Mouse (Mus musculus) gastrocnemius, postnatal 10 days (tissue): ENCODE data around the gene Gm45062. TPM values are rescaled to one million over a fixed set of nuclear protein-coding genes. Genes with fewer than 3 reads are reported as not detected.

Source experiments
- DNase-seq: peaks from one replicate; pipeline ENCODE4 v3.0.0; 2021; ENCODE audit warnings: mixed read lengths
- total RNA-seq, 2 experiments: library from RNA; stranded (reverse); gene quantifications; 2 replicates each; pipeline ENCODE4 v1.2.3; 2021

Gene Gm45062
- total RNA-seq, 2 experiments from 2014 or later = not detected

- no peak for DNase-seq
Measured at GRCm38 (mm10) chr6:8474316-8474715, 215.1 kb downstream of the Gm45062 start.

- no peak for DNase-seq
Measured at GRCm38 (mm10) chr6:8474820-8475219, 215.6 kb downstream of the Gm45062 start.

DNA sequence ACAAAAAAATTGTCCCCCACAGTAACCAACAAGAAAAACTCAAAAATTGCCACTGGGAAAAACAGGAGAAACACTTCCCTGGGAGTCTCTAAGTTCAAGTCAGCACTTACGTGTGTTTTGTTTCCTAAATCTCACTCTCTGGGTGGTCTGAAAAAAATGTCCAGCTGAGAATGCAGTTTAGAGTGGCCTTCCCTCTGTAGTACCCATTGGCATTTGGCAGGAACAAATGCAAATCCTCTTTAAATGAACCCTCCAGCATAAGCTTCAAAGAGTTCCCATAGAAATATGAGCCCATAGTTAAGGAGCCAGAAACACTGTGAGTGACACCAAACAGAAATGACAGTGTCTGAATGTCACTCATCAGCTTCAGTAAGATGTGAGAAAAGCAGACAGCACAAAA lies 219.9 kb downstream of the Gm45062 start:
- no peak for DNase-seq

DNA sequence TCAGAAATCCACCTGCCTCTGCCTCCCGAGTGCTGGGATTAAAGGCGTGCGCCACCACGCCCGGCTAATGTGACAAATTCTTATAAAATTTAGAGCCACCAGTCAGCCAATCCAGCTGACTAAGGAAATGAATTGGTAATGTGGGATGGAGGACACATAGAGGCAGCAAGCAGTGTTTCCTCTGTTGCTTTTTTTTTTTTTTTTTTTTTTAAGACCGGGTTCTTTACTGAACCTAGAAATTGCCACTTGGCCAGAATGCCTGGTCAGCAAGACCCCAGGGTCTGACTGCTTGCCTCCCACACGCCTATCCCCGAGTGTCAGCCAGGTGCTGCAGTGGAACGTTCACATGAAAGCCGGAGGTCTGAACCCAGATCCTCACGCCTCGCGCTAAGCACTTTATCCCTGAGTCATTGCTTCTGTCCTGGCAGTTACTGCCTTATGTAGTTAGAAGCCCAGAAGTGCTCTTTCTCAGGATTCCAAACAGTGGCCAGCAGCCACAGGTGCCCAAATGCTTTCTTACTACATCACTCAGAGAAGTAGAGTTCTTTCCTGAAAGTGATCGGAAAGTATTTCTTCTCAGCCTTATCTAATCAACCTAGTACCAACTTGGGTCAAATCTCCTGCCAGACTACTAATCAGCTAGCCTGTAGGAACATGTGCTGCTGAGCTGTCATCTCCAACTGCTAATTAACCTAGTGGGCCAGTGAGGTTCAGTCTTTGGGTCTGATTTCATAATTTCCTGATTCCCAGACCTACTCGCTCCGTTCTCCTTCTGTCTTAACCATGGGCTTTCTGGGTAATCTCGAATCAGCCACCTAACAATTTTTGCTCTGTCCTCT lies 225.4 kb downstream of the Gm45062 start:
- DNase-seq = no peak

DNA sequence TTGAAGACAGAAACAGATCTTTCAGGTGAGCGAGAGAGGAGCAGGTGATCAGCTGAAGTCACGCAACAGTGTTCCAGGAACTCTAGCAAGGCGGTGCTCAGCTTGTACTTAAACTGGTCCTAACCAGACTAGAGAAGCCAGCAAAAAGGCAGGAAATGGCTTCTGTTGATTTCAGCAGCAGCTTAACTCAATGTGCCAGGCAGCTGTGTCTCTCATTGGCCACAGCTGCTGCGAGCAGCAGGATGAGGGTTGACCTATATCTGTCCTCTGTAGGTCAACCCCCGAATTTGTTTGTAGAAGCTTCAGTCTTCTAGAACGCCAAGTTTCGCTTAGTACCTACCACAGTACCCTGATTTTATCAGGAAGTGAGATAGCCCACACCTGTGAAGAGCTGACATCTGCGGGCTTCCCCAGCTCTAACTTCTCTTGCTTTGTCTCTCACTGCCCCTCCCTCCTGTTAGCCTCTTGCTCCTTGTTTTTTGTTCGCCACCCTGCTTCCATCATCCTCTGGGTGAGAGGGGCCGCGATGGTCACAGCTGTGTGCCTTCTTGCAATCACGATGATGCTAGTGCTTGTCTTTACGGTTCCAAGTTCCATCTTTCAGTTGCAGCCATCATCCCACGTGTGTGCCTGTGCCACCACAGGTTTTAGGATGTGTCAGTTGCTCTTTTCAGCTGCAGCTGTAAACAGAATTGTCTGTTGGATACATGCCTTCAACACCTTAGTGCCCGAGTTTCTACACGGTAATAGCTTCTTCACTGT lies 226.3 kb downstream of the Gm45062 start:
- no peak for DNase-seq

- DNase-seq = no peak
Measured at GRCm38 (mm10) chr6:8486391-8487043, 227.3 kb downstream of the Gm45062 start.

DNA sequence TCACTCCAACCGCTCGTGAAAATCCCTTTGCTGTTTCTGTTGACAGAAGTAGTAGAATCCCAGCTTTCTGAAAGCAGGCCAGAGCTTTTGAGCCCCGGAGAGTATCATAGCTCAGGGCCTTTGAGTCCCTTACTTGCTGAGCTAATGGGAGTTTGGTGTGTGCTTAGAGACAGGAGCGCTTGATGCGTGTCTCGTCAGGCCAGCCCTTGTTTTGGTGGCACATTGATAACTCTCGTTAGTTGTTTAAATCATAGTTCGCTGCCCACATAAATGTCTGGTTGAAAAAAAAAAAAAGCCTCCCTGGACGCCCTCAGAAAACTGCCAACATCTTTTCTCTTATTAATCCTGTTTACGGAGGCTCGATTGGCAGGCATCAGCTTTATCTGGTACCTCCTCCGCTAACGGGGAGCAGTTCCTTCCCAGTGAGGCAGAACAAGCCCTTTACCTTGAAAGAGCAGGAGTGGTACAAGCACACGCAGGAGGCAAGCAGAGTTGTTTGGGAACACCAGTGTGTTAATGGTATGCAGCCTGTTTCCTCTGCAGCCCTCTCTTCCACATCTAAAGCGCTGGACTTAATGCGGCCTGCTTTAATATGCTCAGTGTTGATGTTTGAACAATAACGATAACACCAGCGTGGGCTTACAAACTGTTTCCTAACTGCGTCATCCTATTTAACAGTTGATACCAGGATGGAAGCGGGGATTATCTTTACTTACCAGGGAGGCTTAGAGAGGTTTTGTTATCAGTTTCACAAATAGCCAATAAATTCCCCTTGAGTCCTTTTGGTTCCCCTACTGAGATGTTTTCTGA lies 228.0 kb downstream of the Gm45062 start:
- no peak for DNase-seq

GRCm38 (mm10) chr6:8488249-8488648 lies 229.0 kb downstream of the Gm45062 start:
- no peak for DNase-seq

GRCm38 (mm10) chr6:8489266-8489665 lies 230.0 kb downstream of the Gm45062 start:
- no peak for DNase-seq

- no peak for DNase-seq
Measured at GRCm38 (mm10) chr6:8489938-8490585, 230.8 kb downstream of the Gm45062 start.

DNA sequence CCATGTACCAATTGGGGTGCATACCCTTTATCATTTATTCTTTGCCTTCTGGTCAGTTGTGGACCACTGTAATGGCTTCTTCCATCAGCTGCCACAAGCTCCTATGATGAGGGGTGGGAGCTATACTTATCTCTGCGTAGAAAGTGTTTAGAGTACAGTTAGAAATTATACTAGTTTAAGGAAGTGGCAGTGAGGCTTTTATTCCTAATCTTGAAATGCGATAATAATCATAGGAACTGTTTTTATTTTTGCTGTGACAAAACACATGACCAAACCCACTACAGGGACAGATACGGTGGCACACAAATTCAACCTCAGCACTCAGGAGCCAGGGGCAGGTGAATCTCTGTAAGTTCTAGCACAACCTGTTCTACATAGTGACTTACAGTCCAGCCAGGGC lies 233.0 kb downstream of the Gm45062 start:
- no peak for DNase-seq

DNA sequence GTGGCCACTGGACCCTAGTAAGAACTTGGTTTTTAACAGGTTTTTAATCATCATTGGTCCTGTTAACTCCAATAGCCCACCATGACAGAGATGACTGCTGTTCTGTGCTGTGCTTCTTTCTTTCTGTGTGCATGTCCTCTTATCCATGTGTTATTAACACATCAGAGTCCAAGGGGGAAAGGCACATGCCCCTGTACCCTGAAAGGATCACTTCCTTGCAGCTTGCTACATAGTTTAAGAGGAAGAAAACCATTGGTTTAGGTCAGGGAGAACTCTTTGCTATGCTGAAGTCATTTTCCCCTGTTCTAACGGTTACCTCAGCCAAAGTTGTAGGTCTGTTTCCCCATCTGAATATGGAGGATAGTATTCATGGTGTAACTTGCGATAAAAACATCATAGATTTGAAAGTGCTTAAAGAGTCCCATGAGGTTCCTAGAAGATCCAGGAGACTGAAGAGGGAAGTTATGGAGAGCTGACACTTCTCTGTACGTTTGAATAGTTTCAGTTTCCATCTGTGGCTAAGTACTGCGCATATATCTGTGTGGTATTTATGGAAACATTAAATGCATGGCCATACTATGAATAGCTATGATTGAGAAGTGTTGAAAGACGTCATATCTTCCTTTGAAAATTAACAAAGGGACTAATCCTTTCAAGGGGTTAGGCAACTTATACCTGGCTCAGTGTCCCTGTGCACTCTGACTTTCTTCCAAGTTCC lies 236.0 kb downstream of the Gm45062 start:
- DNase-seq = no peak

DNA sequence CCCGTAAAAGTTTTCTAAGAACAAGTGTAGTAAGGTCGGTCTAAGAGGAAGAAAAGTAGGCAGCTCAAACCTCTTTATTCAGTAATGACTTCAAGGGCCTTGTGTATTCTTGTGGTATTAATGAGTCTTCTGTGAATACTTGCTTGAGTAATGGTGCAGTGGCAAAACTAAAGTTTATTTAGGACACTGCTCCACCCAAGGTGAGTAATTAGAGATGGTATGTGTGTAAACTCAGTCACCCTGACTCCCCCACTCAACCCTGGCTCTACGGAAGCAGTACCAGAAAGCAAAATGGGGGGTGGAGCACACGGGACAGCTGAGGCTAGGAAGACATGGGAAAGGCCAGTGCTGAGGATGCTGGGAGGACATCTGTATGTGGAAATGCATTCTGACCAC lies 236.6 kb downstream of the Gm45062 start:
- no peak for DNase-seq

DNA sequence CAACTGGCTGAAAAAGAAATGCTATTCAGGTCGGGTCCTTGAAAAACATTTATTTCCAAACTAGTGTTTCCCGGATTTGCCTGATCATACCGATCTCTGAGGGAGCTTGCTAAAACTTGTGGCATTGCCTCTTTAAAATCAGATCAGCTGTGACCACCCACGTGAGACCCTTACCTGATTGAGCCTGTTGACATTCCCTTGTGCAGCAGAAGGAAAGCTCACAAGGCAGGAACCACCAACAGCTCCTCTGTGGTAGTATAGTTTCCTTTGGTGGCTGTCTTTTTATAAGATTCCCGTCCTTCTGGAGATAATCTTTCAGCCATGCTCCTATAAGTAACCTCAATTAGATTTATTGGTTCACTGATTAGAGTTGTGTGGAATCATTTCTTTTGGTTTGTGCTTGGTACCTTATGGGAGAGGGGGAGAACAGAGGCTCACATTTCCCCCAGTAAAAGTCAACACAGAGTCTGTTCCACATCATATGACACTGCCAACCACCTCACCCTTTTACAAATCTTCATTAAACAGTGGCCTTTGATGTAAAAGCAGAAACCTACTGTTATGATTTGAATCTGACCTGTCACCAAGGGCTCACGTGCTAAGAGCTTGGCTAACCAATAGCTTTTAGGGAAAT lies 238.1 kb downstream of the Gm45062 start:
- DNase-seq = no peak

- DNase-seq = no peak
Measured at GRCm38 (mm10) chr6:8497868-8498257, 238.6 kb downstream of the Gm45062 start.

DNA sequence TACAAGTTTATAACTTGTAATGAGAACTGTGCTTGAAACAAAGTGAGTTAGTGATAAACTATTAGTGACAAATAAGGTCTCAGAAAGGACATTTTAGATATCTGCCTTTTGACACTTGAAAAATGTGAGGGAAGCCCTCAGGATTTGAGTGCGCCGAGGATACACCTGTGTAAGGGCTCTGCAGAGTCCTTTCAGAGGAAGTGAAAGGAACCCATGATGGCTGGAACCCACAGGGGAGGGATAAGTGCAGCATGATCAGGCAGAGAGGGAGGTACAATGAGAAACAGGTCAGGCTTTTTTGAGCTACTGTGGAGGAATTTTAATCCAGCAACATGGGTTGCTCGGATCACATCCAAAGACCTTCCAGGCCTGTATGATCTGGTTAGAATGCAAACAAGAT lies 239.7 kb downstream of the Gm45062 start:
- no peak for DNase-seq

DNA sequence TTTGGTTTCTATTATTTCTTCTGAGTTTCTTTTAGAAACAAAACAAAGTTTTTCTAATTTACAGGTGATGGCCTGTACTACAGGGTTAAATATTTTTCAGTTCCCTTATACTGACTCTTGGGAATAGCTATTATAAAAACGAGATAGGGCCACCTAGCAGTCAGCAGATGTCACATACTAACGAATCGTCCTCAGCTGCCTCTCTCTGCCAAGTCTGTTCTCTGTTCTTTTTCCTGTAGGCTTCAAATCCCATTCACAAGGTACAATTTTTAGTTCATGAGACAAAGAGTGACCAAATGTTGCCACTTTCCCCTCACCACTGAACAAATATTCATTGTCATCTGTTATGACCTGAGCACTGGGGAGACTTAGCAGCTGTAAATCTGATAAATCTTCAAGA lies 244.7 kb downstream of the Gm45062 start:
- no peak for DNase-seq

DNA sequence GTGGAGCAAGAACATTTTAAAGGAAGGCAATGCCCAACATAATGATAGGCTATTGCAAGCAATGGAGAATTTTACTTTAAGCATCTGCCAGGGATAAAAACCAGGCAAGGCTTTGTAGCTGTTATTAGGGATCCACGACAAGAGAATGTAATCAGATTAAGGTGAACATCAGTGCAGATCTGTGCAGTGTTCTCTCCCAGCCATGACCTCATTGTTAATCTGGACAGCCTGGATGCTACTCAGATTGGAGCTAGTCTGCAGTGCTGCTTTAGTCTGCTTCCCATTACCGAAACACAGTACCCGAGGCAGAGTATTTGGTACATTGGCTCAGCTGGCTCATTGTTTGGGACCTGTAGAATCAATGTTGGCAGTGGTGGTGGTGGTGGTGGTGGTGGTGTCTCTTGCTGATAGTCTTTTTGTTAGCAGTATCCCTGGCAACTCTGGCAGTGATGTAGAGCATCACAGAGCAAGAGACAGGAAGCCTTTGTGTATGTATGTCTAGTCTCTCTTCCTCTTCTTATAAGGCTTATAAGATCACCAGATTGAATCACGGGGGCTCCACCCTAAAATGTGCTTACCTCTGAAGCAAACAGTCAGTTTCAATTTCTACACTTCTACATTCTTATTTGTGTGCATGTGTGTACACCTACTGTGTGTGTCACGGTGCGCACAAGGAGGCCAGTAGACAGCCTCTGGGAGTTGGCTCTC lies 245.4 kb downstream of the Gm45062 start:
- DNase-seq = no peak

DNA sequence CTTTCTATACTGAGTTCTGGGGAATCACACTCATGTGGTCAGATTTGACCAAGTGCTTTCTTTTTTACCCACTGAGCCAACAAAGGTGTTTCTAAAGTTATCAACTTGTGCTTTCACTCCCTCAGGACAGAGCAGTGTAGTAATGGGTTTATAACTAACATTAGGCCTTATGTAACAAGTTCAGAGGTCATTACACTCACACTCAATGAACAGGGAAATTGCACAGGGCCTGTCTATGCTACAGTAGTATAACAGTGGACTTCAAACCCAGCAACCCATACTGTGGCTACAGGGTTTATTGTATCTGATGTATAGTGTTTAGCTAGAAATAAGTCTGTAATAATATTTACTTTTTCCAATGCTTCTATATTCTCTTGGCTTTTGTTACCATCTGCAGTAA lies 247.4 kb downstream of the Gm45062 start:
- no peak for DNase-seq
